Mouse (Mus musculus): ENCODE results near the gene Tfap2a. TPM values are rescaled to one million over a fixed set of nuclear protein-coding genes. Genes with fewer than 3 reads are reported as not detected.

Tfap2a gene
- 7.0 and 9.7 TPM in 2 replicates for polyA plus RNA-seq (2012; rRNA removed)

DNA sequence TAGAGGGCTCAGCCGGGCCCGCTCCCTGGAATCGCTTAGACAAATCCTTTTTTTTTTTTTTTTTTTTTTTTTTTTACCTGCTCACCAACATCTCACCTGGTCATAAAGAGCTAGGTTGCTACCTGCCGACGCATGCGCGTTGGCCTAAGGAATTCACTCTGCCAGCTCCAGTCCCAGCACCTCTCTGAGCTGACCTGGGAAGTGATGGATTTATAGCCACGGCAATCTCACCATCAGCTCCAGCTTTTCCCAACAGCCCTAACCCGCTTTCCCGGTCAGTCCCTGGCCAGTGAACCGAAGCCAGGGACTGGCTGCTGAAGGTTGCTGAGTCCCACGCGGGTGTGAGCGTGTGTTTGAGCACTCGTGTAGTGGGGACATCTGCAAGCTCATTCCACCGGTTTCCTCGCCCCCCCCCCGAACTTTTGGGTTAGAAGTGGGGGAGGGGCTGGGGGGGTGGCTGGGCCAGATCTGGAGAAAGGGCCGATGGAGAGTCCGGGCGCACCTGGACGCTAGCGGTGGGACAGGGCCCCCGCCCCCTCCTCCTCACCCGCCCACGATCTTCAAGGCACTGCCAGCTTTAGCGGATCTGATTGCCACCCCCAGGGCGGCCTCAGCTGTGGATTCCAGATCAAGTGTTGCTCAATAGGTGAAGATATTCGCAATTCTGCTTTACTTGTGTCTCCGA, at the start of gene Tfap2a:
Tfap2a (minus strand) TSS at position 181 of the 685 bp plus-strand sequence.

Other genes with a start within 250 kb of the Tfap2a start
- 0.75 and 1.0 TPM in 2 replicates for gene Gcnt2, start 121.4 kb upstream of the Tfap2a start, polyA plus RNA-seq (2012; rRNA removed)

Data from stomach, adult 2 months (tissue).